Mouse (Mus musculus) liver, adult 2 months (tissue): ENCODE data around the gene Timm9. TPM values are rescaled to one million over a fixed set of nuclear protein-coding genes. Genes with fewer than 3 reads are reported as not detected.
"Not testable (repeated sequence)": the region's sequence is repeated elsewhere in the genome, so short reads cannot be mapped to it uniquely, and the experiment has no call there.

Source experiments
- DNase-seq: peaks from one replicate; pipeline ENCODE4 v3.0.0-alpha.2; 2011; ENCODE audit warnings: low read depth, low spot score; ENCODE audit errors: extremely low read depth
- H3K27ac ChIP-seq: fragments of 200-500 bp; replicated peaks from 2 replicates; pipeline ENCODE4 v1.5.1; 2012; ENCODE audit warnings: low read depth, mild to moderate bottlenecking, control low read depth, inconsistent platforms, low read length; ENCODE audit not compliant: insufficient read depth
- H3K27me3 ChIP-seq: fragments of 200-500 bp; 2 replicates; pipeline ENCODE4 v1.6.1; 2012; ENCODE audit warnings: mild to moderate bottlenecking, moderate library complexity, low read length, inconsistent platforms; ENCODE audit not compliant: control insufficient read depth, insufficient read depth
- H3K36me3 ChIP-seq: fragments of 200-500 bp; 2 replicates; pipeline ENCODE4 v1.6.1; 2012; ENCODE audit warnings: low read length, inconsistent platforms; ENCODE audit not compliant: control insufficient read depth, insufficient read depth
- H3K4me1 ChIP-seq: fragments of 200-500 bp; 2 replicates; pipeline ENCODE4 v1.6.1; 2011; ENCODE audit warnings: low read length; ENCODE audit not compliant: control insufficient read depth, insufficient read depth
- H3K4me3 ChIP-seq: fragments of 200-500 bp; 2 replicates; pipeline ENCODE4 v1.5.1; 2011; ENCODE audit warnings: low read depth, mild to moderate bottlenecking, control low read depth, low read length, moderate library complexity; ENCODE audit not compliant: insufficient read depth
- H3K79me2 ChIP-seq: fragments of 200-500 bp; 2 replicates; pipeline ENCODE4 v1.6.1; 2012; ENCODE audit warnings: inconsistent platforms, mild to moderate bottlenecking, low read length, moderate library complexity; ENCODE audit not compliant: control insufficient read depth, insufficient read depth
- H3K9ac ChIP-seq: fragments of 200-500 bp; 2 replicates; pipeline ENCODE4 v1.6.1; 2012; ENCODE audit warnings: low read depth, mild to moderate bottlenecking, control low read depth, inconsistent platforms, low read length
- CTCF ChIP-seq: fragments of 200-500 bp; IDR thresholded peaks from 2 replicates; pipeline ENCODE4 v1.5.1; 2011; ENCODE audit warnings: low read depth, low read length, control low read depth
- POLR2A ChIP-seq: fragments of 200-500 bp; IDR thresholded peaks from 2 replicates; pipeline ENCODE4 v1.6.1; 2011; ENCODE audit warnings: low read length, control low read depth; ENCODE audit not compliant: insufficient read depth; ENCODE audit errors: extremely low read depth
- WGBS: fragments of 180-500 bp; shearing (Covaris S2); methylation state at CpG from one replicate; pipeline ENCODE4 v1.1.7; 2018; 5-methylcytosine and 5-hydroxymethylcytosine counted together
- polyA plus RNA-seq: library from polyadenylated mRNA; depleted of rRNA; stranded (reverse); fragments of >200 nt; gene quantifications from 2 replicates; pipeline ENCODE4 v1.2.3, GENCODE M21; 2012
- total RNA-seq: library from RNA; depleted of rRNA; stranded (reverse); fragments of >200 nt; gene quantifications from 2 replicates; pipeline ENCODE4 v1.2.3, GENCODE M21; 2014

Timm9 gene
- total and polyA plus RNA-seq, 2 experiments: 12.0 to 27.8 TPM

- TF ChIP-seq POLR2A: no peak
- Histone ChIP-seq H3K4me1 (no peaks in the 10 kb centered on the region), H3K9ac (no peak overlapping the region), H3K36me3 (peaks cover 3% of the 10 kb centered on the region; the same call in 1 of the 2 replicates), H3K79me2 (no peaks in the 10 kb centered on the region), H3K27me3 (no peaks in the 10 kb centered on the region), H3K27ac (no peak overlapping the region), H3K4me3 (no peak overlapping the region)
- DNase-seq: no peak
- 84% methylated on average over 5 of the region's 5 CpGs for WGBS
Measured at GRCm38 (mm10) chr12:71116411-71116810, 20.1 kb downstream of the Timm9 start.

- no peaks in the 10 kb centered on the region for H3K27me3 ChIP-seq
- H3K4me3 ChIP-seq: no peak overlapping the region
- WGBS: 35% methylated on average over 12 of the region's 12 CpGs
- H3K79me2 ChIP-seq: no peaks in the 10 kb centered on the region
- peak; percentile 19 for DNase-seq
- no peaks in the 10 kb centered on the region for H3K36me3 ChIP-seq
- no peak for TF ChIP-seq CTCF
- TF ChIP-seq POLR2A: no peak
- no peak overlapping the region for H3K27ac ChIP-seq
- no peaks in the 10 kb centered on the region for H3K4me1 ChIP-seq
- H3K9ac ChIP-seq: no peak overlapping the region
Measured at GRCm38 (mm10) chr12:71113675-71114288, 22.7 kb downstream of the Timm9 start.

- no peak for TF ChIP-seq POLR2A
- no peak for TF ChIP-seq CTCF
- Histone ChIP-seq H3K9ac (no peak overlapping the region), H3K27me3 (no peaks in the 10 kb centered on the region)
Measured at GRCm38 (mm10) chr12:71113074-71113473, 23.4 kb downstream of the Timm9 start.

GRCm38 (mm10) chr12:71111331-71111730 is 25.2 kb downstream of the Timm9 start, which contains the start of gene Tomm20l:
Gene Tomm20l (plus strand): TSS chr12:71111428.
- WGBS: 7% methylated on average over 33 of the region's 33 CpGs
- Histone ChIP-seq H3K36me3 (no peaks in the 10 kb centered on the region), H3K4me3 (peak within 1 kb of the TSS; percentile 36; the same call in 1 of the 2 replicates), H3K9ac (peak within 1 kb of the TSS; percentile 65), H3K79me2 (no peaks in the 10 kb centered on the region), H3K27ac (no peak within 1 kb of the TSS), H3K4me1 (no peaks in the 10 kb centered on the region), H3K27me3 (no peaks in the 10 kb centered on the region)
- TF ChIP-seq POLR2A (no peak), CTCF (peak; percentile 44)
- peak; percentile 61 for DNase-seq

More at GRCm38 (mm10) chr12:71113074-71113473, 23.4 kb downstream of the Timm9 start:
- H3K27ac ChIP-seq: no peak overlapping the region
- H3K36me3 ChIP-seq: no peaks in the 10 kb centered on the region
- no peaks in the 10 kb centered on the region for H3K4me1 ChIP-seq
- no peak overlapping the region for H3K4me3 ChIP-seq
- no peaks in the 10 kb centered on the region for H3K79me2 ChIP-seq
- no peak for DNase-seq
- WGBS: 72% methylated on average over 10 of the region's 10 CpGs

- H3K27me3 ChIP-seq: no peaks in the 10 kb centered on the region
- DNase-seq: no peak
Measured at GRCm38 (mm10) chr12:71107216-71107771, 29.2 kb downstream of the Timm9 start.

GRCm38 (mm10) chr12:71104275-71104674 is 32.2 kb downstream of the Timm9 start:
- WGBS: 82% methylated on average over 4 of the region's 4 CpGs
- not testable (repeated sequence) for H3K4me1 ChIP-seq, DNase-seq

More at GRCm38 (mm10) chr12:71107216-71107771, 29.2 kb downstream of the Timm9 start:
- TF ChIP-seq CTCF: no peak
- no peak for TF ChIP-seq POLR2A
- Histone ChIP-seq H3K27ac (no peak overlapping the region), H3K36me3 (no peaks in the 10 kb centered on the region), H3K79me2 (no peaks in the 10 kb centered on the region), H3K4me3 (no peak overlapping the region), H3K9ac (no peak overlapping the region), H3K4me1 (no peaks in the 10 kb centered on the region)
- WGBS: 89% methylated on average over 6 of the region's 6 CpGs

More at GRCm38 (mm10) chr12:71104275-71104674, 32.2 kb downstream of the Timm9 start:
- H3K9ac ChIP-seq, H3K27ac ChIP-seq, H3K4me3 ChIP-seq, H3K36me3 ChIP-seq, H3K79me2 ChIP-seq, H3K27me3 ChIP-seq: not testable (repeated sequence)
